Mouse (Mus musculus): Measurements from ENCODE around the gene Nup214.

DNA sequence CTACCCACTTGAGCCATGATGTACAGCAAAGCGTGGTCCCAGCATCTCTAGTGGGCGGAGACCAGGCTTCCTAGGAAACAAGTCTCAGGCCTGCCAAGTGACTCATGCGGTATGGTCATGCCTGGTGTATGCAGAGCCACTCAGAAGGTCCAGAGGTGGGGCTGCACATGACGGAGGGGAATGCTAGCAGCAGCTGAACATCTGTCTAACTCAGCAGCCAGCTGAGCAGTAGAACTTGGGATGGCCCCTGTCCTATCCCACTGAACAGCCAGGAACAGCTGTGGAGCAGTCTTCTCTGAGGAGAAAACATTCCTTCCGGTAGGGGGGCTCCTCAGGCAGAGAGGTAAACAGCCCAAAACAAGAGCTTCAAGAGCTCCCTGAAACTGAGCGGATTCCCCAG lies 25.8 kb upstream of the Nup214 start:
- TF ChIP-seq POLR2A (IDR thresholded peaks at IDR 0.05; ENCODE audit: control insufficient read depth, extremely low read depth, insufficient read depth, low read length, poor library complexity) (no peak), CTCF (IDR thresholded peaks at IDR 0.05; ENCODE audit: borderline replicate concordance, control insufficient read depth, extremely low read depth, insufficient read depth, low read length, poor library complexity) (no peak)

Measured in thymus, adult 2 months (tissue).